Mouse (Mus musculus) kidney, adult 8-10 months (tissue): ENCODE data around the gene Rasgef1c.

Experiments
- DNase-seq, 2 experiments: peaks; one replicate each; pipeline ENCODE4 v3.0.0; 2022

Gene Rasgef1c

DNA sequence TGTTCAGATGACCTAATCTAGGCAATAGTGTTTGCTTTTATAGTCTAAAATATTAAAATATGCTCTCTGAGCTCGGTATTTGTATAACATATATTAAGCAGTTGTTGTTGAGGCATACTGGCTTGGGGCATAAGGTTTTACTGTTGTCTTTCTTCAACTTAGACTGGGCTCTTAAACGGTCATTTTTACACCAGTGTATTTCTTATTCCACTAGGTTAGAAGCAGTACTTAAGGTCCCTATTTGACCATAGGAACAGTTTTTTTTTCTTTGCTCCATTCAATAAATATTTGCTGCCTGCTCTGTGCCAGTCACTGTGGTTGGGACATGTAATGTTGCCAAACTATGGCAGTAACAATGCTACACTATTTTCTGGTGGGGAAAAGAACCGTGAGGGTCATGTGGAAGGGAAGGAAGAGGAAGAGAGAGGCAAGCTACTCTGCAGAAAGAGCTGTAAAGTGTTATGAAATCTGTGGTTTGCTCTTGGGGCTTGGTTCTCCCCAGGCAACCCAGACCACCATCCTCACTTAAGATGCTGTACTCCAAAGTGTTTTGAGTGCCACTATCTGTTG is 125.0 kb downstream of the Rasgef1c start:
- no peak for DNase-seq

DNA sequence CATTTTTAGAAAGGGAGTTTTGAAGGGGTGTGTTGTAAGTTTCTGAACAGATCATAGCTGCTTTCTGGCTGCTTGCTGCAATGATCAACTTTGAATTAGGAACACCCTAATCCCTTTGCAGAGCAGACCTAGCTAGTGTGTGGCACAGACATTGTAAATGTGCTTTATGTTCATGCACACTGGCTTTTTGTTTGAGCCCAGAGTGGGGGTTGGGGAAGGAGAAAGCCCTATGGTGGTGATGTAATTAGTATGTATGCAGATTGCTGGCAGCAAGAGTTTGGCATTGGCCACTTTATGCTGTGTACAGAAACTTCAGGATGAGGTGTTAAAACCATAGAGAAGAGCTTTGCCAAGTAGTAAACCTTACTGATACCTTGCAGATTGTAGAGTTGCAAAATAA is 126.8 kb downstream of the Rasgef1c start:
- DNase-seq: no peak
